Mouse (Mus musculus) heart, adult 11 months (tissue): ENCODE results near the gene Coq2.

Experiments used
- DNase-seq: peaks from one replicate; pipeline ENCODE4 v3.0.0; 2022

The Coq2 gene

DNA sequence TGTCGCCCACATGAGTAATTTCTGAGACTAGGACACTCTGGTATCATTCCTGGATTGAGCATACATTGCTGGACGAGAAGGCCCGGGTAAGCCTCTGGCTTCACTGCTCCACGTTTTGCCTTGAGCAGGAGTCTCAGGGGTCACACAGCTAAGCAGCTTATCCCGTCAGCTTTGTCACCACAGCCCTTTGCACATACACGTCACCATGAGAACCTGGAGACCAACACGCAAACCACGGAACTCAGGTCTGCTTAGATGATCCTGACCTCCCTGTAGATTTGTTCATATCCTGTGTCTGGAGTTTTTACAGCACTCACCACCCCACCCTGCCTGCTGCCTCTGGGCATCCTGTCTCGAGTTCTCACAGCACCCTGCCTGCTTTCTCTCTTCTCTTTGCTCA lies 54.0 kb downstream of the Coq2 start:
- peak; percentile 55 for DNase-seq

DNA sequence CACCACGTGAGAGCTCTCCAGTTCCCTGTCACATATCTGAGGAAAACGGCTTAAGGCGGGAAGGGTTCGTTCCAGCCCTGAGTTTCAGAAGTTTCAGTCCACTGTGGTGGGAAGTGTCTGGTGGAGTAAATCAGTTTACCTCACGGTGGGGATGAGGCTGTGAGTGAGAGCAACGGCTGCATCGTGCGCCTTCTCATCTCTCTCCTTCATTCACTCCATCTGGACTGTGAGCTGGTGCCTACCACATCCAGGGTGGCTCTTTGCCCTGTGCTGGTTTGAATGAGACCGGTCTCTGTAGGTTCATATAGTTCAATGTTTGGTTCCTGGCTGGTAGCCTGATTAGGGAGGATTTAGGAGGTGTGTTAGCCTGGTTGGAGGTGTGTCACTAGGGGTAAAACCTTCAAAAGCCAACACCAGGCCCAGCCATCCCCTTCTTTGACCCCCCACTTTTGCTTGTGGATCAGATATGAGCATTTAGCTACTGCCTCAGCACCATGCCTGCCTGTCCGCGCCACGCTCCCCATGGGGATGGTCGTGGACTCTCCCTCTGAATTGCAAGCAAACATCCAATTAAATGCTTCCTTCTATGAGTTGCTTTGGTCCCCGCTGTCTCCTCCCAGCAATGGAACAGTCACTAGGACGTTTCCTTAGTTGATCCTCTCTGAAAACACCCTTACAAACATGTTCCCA lies 55.2 kb downstream of the Coq2 start:
- DNase-seq, result peak; percentile 66

- peak; percentile 82 for DNase-seq
Observed at GRCm38 (mm10) chr5:100613896-100614768, 60.8 kb downstream of the Coq2 start.

DNA sequence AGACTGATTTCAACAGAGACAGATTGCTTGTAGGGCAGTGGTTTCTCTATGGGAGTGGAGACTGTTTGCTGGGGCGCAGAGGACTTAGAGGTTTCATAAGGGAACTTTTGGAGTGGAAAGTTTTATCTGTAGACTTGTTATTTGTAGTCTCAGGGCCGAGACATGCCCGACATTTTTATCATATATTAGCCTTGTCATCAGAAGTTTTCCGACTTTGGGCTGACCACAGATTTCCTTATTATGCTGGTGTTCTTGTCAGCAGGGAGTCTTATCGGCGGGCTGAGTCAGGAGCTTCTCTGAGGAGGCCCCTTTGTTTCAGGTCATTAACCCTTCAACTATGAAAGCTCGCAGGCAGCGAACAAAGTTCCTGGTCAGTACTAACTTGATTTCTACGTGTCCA lies 67.1 kb downstream of the Coq2 start:
- peak; percentile 74 for DNase-seq

DNA sequence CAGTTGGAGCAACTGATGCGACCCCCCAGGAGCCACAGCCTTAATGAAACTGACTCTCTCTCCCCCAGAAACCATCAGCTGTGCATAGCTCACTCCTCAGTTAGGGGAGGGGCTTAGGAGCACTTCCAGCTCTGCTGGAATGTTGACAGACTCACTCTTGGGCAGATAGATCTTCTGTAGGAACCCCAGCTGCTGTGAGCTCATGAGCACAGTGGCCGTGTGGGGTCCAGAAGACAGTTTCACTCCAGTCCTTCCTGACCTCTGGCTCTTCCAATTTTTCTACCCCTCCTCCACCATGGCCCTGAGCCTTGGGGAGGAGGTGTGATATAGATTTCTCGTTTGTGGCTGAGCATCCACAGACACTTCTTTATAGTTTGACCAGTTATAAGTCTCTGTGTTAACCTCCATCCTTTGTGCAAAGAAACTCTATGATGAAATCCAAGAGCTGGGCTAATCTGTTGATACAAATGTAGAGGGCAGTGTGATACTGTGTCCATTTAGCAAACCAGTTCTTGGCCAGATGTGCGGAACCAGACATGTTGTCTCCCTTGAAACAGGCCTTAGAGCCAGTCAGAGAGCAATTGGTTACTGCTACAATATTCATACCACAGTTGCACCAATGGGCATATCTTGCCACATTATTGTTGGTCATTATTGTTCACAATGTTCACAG lies 67.7 kb downstream of the Coq2 start:
- peak; percentile 92 for DNase-seq

GRCm38 (mm10) chr5:100605828-100606229 lies 69.1 kb downstream of the Coq2 start:
- DNase-seq, result peak; percentile 98
